Mouse (Mus musculus) adipocyte (in vitro differentiated cells): ENCODE results near the gene 4931428L18Rik.
A peak's percentile ranks its signal among the peaks of the same experiment; 100 is the strongest.

ENCODE experiments used
- DNase-seq: peaks from one replicate; pipeline ENCODE4 v3.0.0-alpha.2; 2016; ENCODE audit warnings: low spot score

Gene 4931428L18Rik

GRCm38 (mm10) chr1:31152799-31153426 is 69.6 kb downstream of the 4931428L18Rik start:
- peak; percentile 68 for DNase-seq

- DNase-seq = no peak
Measured at GRCm38 (mm10) chr1:31150546-31150945, 71.9 kb downstream of the 4931428L18Rik start.

GRCm38 (mm10) chr1:31149671-31150070 is 72.8 kb downstream of the 4931428L18Rik start:
- DNase-seq = no peak

DNA sequence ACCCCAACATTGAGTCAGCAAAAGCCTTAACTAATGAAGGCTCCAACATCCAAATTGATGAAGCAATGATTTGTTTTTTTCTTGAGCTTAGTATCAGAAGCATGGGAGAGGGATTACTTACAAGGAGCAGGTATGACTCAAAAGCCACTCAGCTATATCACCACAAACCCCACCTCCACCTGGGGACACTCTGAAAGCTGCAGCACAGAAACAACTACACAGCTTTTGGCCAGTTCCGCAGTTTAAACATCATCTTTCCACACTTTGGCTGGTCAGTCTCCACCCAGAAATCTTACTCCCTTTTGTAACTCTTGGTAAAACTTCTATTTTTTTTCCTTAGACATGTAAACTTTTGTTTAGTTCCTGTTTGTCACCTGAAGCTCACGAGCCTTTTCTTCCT is 78.9 kb downstream of the 4931428L18Rik start:
- no peak for DNase-seq

DNA sequence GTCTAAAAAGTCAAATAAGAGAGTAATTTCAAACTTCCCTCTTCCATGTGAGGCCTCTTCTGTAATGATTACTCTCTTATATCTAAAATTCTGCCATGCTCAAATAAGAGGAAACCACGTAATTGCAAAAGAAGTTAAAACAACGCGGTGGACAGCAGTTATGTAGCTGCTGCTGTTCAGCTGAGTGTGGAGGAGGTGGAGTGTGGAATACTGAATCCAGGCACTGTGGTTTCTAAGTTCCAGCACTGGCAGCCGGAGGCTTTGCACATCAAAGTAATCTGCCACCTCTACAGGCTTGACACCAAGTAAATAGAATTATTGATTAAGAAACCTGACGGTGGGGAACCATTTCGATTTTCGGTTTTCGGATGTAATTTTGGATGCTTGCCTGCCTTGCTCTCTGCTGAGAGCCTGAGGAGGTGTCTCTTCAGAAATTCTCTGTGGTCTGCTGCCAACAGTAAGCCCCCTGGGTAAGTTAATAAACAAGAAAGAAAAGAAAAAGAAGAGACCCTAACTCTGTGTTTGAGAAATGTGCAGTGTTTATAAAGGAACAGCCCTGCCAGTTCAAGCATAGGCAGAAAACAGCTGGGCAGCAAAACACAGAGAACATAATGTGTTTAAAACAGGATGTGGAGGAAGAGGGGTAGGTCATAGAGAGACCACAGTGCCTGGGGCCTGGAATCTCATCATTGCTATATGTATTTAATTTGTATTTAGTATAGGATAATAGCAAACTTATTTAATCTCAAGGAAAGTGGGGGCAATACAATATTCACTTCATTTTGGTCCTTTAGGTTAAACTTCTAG is 80.0 kb downstream of the 4931428L18Rik start:
- no peak for DNase-seq

DNA sequence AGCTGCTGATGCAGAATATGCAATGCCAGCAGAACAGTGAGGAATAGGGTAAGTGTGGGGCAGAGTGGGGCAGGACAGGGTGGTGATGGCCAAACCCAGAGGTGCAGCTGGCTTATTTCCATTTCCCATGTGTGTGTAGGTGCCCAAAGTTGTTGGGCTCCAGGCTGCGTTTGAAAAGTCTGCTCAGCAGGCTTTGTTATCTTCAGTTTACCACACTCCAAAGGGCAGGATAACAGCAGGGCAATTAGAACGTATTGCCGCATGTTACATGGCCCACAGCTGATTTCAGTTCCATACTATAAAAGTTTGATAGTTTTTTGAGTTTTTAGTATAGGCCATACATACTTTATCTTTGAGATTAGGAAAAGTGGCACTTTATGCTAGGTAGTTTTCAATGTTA is 84.1 kb downstream of the 4931428L18Rik start:
- DNase-seq = no peak

- no peak for DNase-seq
Measured at GRCm38 (mm10) chr1:31113466-31113865, 109.0 kb downstream of the 4931428L18Rik start.

- DNase-seq = no peak
Measured at GRCm38 (mm10) chr1:31107961-31108360, 114.5 kb downstream of the 4931428L18Rik start.

GRCm38 (mm10) chr1:31102863-31103657 is 119.4 kb downstream of the 4931428L18Rik start:
- DNase-seq = peak; percentile 22

DNA sequence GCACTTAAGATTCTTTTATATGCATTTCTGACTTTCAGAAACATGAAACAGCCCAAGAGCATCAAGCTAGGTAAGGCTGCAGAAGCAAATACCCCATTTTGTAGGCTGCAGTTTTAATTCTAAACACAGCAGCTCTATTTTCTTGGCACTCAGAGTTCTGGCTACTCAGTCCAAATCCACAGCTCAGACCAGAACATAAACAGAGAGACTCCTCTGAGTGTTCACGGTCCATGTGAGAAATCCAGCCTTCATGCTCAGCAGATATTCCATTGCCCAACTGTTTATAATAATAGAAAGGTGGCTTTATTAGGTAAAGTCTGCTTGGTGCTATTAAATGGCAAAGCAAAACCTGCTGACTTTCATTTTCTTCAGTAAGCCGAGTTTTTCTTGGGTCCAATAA is 120.2 kb downstream of the 4931428L18Rik start:
- DNase-seq = no peak

DNA sequence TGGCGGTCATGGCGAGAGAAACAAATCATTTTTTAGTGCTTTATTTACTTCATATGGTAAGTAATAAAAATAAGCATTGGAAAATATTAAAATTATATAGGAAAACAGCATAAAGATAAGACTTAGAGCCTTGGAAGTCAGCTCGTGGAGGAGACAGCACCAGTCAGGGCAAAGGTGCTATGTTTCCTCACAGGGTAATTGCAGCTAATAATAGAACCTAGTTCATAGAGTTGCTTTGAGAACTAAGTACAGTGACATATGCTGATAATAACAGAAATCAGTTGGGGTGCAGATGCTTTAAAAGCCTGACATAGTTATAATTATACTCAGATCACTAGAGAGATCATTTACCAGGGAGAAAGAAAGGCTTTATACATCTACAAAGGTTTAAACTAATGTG is 125.3 kb downstream of the 4931428L18Rik start:
- peak; percentile 31 for DNase-seq

GRCm38 (mm10) chr1:31096466-31096793 is 126.1 kb downstream of the 4931428L18Rik start:
- peak; percentile 46 for DNase-seq

DNA sequence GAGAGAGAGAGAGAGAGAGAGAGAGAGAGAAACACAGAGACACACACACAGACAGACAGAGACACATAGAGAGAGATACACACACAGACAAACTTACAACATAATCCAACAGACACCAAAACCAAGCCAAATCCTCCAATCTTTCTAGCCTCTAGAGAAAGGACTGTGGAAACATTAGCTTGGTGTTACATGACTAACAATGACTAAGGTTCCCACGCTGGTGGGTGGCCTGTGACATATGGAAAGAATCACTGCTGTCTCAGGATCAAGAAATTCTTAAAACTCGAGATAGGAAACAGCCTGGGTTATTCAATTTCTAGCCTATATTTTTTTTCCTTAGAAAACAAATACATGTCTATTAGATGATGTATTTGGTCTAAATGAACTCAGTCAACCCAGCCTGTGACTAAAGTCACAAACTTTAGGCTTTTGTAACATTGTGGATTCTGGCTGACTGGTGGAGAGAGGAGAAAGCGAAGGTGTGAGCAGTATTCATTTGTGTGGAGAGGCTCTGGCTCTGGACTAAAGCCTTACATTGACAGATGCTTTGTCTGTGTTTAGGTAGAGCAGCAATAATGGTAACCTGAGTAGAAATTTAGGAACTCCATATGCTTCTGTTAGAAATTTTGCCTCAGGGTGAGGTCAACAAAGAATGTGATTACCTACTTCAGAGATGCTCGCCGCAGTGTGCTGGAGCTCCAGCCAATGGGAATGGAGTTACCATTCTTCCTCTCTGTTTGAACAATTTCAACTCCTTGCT is 126.6 kb downstream of the 4931428L18Rik start:
- DNase-seq = peak; percentile 51

GRCm38 (mm10) chr1:31094792-31095191 is 127.7 kb downstream of the 4931428L18Rik start:
- no peak for DNase-seq

DNA sequence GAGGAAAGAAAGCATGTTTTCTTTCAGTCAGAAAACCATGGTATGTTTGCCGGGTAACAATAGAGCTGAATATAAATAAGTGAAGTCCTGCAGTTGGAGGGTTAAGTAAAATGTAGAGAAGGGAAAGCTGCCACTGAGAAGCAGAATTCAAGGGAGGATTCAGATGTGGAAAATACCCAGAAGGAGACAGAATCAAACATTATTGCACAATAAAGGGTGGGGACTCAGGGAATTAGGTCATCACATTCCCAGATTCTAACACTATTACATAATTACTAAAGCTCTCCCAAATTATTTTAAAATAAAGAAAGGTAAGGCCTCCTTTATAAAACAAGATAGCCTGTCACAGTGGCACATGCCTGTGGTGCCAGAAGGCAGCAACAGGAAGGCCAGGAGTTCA is 128.5 kb downstream of the 4931428L18Rik start:
- DNase-seq = peak; percentile 51

GRCm38 (mm10) chr1:31088686-31089085 is 133.8 kb downstream of the 4931428L18Rik start:
- no peak for DNase-seq

- DNase-seq = peak; percentile 93
Measured at GRCm38 (mm10) chr1:31072523-31073370, 149.7 kb downstream of the 4931428L18Rik start.

DNA sequence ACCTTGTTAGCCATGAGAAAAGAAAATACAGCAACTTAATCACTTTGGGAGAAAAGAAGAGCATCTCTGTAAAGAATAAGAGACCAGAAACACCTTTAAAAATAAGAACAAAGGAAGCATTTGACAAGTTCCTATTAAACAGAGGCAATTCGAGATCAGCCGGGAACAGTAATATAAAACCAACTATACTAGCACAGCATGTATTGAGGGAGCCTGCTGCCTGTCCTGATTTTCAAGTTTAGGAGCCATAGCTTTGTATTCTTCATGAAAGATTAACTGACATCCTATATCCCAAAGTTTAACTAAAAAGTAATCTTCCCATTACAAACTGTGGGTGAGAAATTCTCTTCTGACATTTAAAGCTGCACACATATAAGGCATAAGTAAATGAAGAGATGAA is 151.3 kb downstream of the 4931428L18Rik start:
- no peak for DNase-seq

DNA sequence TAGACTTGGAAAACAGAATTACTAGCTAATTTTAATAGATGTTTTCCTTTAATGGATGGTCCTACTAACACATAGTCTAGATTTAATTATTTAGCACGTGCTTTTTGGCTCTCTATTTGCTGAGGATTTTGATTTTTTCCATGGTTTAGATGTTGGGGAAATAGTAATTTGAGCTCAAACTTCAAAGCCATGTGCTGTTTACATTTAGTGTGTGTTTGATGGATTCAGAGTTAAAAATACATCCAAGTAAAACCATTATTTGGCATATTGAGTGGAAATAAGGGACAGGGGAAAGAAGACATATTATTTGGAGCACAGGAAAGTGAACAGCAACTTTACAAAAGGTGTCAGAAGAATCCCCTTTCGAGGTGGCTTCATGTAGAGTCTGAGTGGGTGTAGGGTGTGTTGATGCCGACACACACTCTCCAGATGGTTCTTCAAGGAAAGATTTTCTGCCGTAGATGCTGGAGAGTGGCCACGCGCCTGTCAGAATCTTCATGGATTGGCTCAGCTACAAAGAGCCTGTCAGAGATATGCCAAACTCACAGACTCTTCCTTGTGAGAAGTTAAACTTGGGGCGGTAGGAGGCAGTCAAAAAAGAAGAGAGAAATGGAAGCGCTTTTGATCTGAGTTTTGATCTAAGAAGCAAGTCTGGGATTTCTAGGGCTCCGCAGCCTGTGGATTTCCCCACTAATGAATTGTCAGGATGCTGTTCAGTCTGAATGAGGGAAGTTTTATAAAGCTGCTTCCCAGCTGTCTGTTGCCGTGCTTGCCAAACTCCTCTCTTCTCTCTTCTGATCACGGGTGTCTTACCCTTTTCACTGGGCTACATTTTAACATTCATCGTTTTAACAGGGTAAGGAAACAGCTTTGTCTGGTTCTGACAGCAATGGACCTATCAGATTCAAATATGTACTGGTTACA is 157.4 kb downstream of the 4931428L18Rik start:
- DNase-seq = no peak

DNA sequence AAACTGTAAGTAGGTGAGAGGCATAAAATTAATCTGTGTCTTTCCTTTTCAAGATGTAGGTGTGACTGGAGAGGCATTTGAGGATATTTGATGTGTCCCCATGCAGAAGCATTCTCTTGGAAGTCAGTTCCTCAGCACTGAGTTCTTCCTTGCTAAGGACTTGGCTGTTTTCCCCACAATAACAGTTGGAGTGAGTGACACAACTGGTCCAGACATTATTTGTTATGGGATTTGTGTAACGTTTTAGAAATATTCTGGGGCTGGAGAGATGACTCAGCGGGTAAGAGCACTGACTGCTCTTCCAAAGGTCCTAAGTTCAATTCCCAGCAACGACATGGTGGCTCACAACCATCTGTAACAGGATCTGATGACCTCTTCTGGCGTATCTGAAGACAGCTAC is 162.7 kb downstream of the 4931428L18Rik start:
- peak; percentile 69 for DNase-seq
